Mouse (Mus musculus): ENCODE data around the gene Plxdc1.
A peak's percentile ranks its signal among the peaks of the same experiment; 100 is the strongest.

The Plxdc1 gene

DNA sequence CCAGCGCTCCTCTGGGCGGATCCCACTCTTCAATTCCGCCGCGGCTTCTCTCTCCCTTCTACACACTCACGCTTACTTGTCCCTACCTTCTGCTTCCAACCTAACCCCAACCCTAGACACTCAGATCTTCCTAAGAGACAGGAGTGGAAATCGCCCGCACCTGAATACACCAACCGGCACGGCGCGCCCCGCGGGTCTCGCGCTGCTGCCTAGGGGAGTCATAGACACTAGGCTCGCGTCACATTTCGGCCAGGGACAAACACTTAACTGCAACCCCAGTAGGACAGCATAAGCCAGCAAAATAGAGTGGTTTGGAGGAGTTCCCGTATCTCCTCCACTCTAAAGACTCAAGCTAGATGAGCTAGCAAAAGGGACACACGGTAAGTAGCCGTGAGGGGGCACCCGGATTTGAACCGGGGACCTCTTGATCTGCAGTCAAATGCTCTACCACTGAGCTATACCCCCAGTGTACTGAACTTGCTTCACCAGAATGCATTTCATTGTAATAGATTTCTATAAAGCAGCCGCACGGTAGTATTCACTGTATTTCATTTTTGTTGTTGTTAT lies 2.4 kb upstream of the Plxdc1 start:
- peak; percentile 83 for DNase-seq (ENCODE audit: low read depth, low spot score)

DNA sequence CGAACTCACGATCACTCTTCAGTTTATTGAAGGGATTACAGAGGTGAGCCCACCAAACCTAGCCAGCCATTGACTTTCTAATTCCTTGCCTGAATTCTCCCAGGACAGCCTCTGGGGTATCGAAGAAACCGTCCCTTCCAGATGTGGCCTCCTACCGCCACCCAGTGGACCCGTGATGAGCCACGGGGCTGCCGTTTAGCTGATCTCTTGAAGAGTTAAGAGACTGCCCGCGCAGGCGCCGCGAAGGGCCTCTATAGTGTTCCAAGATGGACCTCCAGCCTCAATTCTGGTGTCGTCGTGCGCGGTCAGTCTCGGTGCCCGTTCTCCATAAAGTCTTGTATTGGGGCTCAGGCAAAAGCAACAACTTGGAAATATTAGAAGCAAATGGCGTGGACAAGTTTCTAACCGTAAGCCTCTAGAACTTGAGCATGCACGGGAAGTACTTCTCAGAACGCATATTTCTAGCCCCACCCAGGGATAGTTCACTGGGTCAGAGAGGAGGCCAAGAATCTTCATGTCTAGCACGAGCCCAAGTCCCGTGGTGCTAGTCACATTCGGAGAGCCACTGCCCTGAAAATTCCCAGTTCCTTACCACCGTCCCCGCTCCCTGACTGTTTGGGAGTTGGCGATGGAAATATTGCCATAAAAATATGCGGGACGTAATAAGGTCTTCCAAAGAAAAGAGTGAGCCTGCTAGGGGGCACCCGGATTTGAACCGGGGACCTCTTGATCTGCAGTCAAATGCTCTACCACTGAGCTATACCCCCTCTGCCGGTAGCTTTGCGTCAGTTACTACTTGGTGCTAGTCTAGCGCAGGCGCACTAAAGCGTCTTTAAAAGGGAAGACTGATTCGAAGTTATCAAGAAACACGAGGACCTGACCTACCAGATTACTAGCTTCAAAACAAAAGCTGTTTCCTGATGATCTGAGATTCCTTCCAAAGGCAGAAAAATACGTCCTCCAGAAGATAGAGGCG lies 1.6 kb upstream of the Plxdc1 start:
- peak; percentile 86 for DNase-seq (ENCODE audit: low read depth, low spot score)

DNA sequence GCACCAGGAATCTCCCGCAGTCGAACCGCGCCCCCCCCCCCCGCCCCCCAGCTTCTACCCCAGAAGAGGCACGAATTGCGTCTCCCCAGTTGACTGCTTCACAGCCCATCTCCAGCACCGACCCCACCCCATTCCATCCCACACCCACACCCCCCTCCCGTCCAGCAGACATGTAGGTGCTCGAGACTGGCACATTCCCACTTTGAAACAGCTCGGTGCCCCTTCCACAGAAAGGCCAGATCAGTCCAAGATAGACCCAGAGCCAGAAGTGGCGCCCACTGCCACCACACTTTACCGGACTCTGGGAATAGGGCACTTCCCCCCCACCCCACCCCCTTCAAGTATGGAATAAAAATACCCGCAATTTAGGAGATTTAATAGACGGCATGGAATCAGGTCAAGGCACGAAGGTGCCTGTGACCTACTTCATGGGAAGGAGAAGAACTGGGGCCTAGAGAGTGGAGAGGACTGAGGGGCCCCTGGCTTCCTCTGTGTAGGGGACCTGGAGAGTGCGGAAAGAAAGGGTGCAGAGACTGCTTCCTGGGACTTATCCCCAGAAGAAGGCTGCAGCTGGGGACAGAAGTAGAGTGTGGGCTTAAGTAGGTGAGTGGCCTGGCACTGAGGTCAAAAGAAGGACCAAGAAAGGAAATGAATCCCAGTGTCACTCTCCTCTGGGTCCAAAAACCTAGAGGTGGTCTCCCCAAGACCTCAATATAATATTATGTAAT lies 658 bp upstream of the Plxdc1 start:
- DNase-seq (ENCODE audit: low read depth, low spot score): no peak

DNA sequence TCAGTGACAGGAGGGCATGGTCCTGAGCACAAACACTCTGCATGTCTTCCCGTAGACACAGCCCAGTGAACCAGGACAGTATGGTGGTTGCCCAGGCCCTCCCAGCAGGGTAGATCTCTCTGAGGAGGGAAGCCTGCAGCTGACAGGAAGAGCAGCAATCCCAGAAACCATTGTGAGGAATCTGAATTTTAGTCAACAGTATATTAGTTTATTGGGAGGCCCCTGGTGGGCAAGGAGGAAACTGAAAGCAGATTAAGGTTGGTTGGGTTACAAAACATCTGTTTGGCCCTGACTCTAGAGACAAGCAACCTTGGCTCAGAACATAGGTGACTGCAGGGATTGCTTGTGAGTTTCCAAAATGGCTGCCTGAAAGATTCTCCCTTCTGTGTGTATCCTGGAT lies 2.3 kb downstream of the Plxdc1 start:
- DNase-seq (ENCODE audit: low read depth, low spot score): no peak

DNA sequence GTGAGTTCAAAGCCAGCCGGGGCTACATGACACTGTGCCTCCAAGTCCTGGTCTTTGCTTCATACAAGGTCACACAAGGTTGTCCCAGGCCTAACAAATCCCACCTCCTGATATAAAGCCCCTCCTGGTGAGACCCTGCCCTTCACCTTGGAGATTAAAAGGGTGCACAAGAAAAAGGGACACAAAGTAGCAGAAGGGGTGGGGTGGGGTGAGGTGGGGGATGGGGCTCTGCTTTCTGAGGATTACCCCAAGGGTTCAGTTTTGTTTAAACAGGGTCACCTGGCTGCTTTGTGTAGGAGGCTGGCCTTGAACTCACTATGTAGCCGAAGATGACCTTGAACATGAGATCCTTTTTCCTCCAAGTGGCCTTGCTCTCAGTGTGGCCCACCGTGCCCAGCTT lies 2.7 kb downstream of the Plxdc1 start:
- no peak for DNase-seq (ENCODE audit: low read depth, low spot score)

DNA sequence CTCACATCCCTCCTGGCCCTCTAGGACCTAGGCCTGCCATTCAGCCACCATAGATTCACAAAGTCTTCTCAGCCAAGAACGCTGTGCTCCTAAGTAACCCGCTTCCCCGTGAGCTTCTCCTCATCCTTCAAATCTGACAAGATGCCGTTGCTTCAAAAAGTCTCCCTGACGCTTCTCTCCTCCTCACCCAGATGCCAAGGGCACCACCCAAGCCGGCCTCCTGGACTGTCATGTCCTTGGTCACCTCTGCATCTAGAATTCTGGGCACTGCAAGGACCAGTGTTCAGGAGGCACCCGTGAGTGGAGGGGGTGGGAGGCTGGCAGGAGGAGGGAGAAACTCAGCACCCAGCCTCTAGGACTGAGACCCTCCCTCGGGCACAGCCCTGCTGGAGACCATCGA lies 3.5 kb downstream of the Plxdc1 start:
- DNase-seq (ENCODE audit: low read depth, low spot score): no peak

DNA sequence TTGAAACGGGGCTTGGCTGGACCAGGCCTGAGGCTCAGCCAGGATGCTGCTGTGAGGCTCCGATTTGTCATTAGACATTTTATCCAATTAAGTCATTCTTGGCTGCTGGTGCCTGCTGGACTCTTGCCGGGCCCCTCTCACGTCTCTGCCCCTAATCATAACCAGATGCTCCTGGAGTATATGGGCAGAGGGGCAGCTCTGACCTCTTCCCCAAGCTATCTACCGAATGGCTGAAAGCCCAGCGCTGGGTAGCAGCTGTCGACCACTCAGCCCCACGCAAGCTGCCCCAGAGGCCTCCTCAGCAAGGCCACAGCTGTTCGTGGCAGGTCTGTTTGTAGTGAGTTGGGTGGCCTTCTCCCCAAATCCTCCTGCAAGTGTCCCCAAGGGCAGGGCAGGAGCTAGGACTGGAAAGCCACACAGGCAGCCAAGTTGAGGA lies 5.7 kb downstream of the Plxdc1 start:
- no peak for DNase-seq (ENCODE audit: low read depth, low spot score)

DNA sequence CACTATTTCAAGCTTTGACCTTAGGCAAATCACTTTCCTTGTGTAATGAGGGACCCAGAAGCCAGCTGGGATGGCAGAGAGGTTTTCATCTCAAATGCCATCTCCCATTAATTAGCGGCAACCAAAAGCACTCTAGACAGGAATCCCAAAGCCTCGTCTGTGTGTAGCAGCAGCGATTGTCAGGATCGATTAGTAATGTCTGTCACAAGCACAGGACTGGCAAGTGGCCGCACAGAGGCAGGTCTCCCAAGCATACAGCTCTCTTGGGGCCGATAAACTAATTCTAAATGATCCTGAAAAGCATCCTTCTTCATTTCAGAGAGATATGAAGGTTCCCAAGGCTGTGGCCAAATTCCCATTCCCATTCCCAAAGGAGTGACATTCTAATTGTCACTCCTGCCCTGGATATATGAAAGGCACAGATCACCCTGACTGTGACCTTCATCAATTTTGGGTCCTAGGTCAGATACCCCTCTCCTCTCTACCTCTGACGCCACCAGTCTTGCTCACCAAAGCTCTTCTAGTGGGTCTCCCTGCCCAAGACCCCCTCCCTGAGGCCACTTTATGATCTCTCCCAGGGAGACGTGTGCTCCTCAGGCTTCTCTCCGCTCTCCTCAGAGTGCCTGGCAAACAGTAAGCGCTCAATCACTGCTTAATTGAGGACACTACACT lies 6.3 kb downstream of the Plxdc1 start:
- DNase-seq (ENCODE audit: low read depth, low spot score): no peak

DNA sequence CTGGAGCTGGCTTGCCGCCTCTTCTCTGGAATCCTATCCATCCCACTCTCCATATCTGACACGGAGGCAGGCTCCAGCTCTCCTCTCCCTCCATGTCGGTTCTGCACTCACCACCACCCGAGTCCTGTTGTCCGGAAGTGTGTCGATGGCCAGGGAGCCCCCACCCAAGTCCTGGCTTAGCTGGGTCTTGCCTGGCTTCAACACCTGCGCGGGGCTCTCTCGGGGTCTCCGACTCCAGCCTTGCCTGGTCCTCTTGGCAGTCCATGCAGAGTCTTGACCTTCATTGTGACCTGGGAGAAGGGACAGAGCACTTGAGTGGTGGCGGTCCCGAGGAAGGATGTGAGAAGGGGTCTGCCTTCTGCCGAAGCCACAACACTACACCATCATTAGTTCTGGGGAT lies 7.9 kb downstream of the Plxdc1 start:
- no peak for DNase-seq (ENCODE audit: low read depth, low spot score)

DNA sequence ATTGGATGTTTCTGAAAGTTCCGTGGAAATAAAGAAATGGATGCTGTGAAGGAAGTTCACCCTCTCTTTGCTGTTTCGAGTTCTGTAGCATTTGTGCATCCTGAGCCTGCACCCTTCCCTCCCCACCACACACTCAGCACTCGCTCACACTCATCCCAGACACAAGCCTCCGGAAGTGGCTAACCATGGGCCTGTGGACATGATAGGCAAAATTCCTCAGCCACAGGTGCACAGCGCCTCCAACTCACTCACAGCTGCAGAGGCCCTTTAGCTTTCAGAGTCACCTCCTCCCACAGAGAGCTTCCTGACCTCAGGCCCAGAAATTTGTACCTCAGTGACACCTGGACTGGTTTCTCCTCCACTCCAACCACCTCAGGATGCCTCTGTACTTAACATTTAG lies 8.4 kb downstream of the Plxdc1 start:
- DNase-seq (ENCODE audit: low read depth, low spot score): no peak

DNA sequence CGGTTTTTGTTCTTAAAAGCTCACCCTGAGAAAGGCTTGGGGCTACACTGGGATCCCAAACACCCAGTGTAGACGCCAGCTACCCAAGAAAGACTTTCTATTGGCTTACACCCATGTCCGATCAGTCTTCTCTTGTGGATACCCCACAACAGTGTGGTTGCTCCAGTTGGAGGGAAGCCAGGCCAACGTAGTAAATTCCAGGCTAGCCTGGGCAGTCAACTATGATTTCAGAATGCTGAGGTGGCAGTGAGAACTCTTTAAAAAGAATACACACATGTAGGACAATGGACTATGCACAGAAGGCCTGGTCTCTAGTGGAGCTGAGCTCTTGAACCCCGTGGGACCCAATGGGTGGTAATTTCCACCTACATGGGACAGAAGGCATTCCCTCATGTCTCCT lies 11.5 kb downstream of the Plxdc1 start:
- DNase-seq (ENCODE audit: low read depth, low spot score): no peak

DNA sequence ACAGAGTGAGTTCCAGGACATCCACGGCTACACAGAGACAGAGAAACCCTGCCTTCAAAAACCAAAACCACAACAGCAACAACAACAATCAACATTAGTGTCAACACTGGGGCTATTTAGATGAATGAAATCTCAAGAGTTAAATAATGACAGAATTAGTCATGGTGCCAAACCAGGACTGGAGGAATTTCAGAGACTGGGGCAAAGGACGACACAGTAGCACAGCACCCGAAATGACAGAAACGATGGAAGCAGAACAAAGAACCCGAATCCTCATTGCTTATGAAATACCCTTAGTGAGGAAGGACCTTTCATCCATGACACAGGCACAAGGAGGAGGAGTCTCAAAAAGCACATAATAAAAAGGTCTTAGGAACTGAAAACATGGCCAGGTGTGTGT lies 12.1 kb downstream of the Plxdc1 start:
- DNase-seq (ENCODE audit: low read depth, low spot score): no peak

DNA sequence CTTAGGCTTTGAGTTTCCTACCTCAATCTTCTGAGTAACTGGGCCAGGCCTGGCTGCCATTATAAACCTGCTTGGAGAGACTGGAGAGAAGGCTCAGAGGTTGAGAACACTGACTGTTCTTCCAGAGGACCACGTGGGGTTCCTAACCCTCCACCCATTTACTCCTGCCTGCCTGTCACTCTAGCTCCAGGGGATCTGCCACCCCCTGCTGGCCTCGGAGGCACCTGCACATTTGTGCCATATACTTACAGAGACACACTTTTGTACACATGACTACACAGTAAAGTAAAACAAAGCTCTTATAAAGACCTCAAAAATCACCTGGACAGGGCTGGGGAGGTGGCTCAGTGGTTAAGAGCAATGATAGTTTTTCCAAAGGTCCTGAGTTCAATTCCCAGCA lies 13.8 kb downstream of the Plxdc1 start:
- no peak for DNase-seq (ENCODE audit: low read depth, low spot score)

DNA sequence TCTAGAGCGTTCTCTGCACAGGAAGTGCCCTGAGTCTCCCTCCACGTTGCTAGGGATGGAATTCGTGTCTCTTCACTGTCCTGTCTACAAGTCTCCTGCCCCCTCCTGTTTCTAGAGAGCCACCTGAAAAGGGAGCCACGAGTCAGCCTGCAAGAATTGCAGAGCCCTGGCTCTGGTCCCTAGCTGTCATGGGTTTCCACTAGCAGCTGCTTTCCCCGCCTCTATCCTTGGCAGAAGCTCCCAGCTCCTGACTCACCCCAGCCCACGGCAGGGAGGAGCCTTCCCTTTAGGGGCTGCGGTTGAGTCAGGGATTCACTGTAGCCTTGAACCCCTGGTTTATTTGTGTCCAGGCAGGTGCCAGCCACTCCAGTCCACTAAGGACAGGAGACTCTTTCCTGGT lies 15.0 kb downstream of the Plxdc1 start:
- peak; percentile 93 for DNase-seq (ENCODE audit: low read depth, low spot score)

DNA sequence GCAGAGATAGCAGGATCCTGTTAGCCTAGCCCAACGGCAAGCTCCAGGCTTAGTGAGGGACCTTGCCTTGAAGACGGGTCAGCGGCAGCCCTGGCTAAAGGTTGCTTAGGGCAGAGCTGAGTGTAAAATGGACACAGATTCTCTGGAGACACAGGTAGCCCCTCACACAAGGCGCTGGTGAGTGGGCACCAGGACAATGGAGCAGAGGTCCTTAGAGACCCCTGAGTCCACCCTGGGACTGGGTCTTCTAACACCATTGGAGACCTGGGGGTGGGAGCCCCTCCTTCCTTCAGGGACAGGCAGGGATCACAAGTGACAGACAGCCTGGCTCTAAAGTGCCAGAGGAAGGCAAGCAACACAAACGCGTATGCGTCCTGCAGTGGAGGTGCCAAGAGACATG lies 15.5 kb downstream of the Plxdc1 start:
- DNase-seq (ENCODE audit: low read depth, low spot score): no peak

DNA sequence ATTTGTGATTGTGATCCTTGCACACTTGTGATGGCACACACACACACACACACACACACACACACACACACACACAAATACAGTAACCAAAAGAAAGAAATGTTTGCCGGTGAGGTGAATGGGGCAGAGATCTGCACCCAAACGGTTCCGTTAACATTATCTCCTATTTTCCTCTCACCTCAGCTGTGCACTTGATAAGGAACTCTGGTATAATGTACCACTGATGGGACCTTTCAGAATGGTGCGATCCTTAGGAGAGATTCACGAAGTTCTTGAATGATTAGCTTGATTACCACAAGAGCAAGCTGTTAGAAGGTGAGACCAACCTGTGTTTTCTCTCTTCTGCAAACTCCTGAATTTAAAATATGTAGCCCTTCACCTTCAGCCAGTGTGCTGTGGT lies 17.9 kb downstream of the Plxdc1 start:
- no peak for DNase-seq (ENCODE audit: low read depth, low spot score)

DNA sequence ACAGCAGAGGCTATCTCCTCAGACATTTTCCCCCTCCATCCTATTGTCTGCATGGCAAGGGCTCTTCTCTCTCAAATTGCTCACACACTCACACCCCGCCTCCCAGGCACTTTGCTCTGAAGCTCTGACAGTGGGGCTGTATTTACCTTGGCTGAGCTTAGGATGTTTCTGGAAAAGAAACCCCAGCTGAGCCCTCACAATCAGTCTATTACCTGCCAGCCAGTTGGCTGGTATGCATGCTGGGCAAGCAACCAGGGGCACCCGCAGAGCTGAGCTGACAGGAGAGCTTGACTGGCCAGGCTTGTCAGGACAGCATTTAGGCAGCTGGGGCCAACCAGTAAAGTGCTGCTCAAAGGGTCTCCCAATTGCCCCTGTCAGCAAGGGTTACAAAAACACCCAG lies 19.1 kb downstream of the Plxdc1 start:
- no peak for DNase-seq (ENCODE audit: low read depth, low spot score)

DNA sequence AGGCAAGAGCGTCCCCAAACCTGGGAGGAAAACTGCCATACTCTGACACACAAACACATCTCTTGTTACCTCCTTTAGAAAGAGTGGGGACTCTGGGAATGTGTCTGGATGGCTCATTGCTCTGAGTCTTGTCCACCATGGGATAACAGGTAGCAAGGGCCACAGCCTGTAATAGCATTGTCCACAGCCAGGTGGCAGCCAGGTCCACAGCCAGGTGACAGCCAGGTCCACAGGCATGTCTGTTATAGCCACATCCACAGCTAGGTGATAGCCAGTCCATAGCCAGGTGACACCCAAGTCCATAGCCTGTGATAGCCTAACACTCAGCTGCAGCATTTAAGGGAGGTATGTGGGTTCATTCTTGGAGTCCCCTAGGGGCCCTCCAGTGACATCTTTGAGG lies 25.3 kb downstream of the Plxdc1 start:
- no peak for DNase-seq (ENCODE audit: low read depth, low spot score)

DNA sequence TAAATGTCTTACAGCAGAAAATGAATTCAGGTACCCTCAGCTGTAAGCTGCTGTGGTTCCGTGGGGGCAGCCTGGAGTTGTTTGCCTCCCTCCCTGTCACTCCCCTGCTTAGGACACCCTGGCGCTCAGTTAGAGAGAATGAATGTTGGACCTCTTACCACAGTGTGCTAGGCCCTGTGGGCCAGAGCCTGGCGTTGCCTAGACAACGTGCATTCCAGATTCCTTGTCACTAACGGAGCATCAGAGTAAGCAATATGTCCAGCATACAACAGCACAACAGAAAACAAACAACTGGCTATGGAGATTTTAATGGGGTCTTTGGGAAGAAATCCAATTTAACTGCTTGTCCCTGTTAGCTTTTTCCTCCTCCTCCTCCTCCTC lies 27.0 kb downstream of the Plxdc1 start:
- no peak for DNase-seq (ENCODE audit: low read depth, low spot score)

DNA sequence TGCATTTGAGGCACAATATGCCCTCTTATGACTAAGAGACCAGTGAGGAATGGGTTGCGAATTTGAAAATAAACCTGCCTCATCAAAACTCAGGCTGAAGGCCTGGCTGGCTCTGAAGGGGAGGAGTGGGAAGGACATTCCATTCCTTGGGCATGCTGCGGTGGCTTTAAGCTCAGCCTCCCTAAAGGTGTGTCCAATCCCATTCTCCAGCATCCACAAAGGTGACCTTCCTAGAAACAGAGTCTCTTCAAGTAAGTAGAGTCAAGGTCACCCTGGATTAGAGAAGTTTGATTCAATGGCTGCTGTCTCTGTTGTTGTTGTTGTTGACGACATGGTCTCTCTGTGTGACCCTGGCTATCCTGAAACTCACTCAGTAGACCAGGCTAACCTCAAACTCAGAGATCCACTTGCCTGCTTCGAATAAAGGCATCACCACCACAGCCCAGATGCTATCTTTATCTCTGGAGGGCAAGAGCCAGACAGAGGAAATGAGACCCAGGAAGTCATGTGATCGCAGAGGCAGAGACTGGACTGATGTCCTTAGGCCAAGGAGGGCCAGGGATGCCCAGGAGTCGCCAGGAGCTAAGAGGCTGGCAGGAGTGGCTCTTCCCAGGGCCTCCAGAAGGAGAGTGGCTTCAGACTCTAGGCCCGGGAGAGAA lies 27.5 kb downstream of the Plxdc1 start:
- DNase-seq (ENCODE audit: low read depth, low spot score): no peak

DNA sequence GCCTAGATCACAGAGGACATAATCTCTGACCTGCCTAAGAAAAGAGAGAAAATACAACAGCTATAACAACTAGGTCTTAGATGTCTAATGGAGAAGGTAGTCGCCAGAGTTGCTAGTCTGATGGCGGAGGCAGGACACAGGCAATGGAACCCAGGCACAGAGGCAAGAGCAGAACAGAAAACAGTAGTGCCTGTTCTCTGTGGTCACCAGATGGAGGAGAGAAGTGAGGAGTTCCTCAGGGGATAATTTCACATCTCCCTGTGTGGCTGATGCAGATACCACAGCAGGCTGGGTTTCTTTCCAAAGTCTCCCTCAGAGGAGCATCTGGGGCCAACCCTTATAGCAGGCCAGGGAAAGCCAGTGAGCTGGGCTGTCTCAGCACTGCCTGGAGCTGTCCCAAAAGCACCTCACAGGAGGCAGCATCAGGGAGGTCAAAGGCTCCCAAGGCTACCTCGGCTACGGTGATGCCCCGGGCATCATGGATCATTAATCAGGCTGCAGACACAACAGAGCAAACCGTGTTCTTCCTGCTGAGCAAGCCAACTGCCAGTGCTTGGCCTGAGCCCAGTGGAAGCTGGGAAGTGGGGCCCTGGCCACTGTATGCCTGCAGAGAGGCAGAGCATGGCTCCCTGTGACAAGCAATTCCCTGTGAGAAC lies 29.2 kb downstream of the Plxdc1 start:
- no peak for DNase-seq (ENCODE audit: low read depth, low spot score)

All from telencephalon, adult 2 months (tissue).